Mouse (Mus musculus): ENCODE data around the gene Rpf2. TPM values are rescaled to one million over a fixed set of nuclear protein-coding genes. Genes with fewer than 3 reads are reported as not detected.

Rpf2 gene
- 78.2 and 92.5 TPM in 2 replicates for total RNA-seq (2012; rRNA removed)
- total RNA-seq (2014; rRNA removed), result 174 and 197 TPM in 2 replicates
- 101 and 147 TPM in 2 replicates for polyA plus RNA-seq (2012; ENCODE audit: insufficient read length, low read depth)

DNA sequence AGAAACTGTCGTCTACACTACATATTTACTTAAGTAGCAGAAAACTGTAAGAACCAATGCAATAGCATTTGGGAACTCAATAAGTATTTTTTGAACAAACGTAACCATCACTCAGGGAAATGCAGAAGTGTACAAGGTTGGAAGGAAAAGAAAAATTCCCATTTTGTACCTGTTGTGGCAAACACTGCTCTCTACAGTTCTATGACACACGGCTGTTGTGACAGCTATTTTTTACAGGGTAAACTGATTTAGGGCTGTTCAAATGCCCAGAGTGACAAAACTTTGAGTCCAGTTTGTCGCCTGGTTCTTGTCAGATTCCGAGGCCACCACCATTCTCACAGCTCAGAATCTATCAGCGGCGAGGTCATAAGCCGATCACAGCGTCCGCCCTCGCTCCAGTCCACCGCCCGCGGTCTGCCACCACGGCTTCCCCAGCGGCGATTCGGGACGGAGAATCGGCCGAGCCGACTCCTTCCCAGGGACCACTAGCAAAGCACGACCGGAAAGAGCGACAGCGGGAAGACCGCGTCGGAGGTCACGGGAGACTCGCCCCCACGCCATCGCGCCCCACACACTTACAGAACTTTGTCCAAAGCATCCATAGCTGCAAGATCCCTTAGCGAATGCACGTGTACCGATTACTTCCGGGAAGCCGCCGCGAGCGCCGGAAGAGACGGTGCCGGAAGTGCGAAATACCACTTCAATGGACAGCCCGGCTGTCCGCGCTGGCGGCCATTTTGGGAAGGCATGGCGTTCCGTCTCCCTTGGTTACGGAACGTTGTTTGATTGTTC is at the start of gene Rpf2:
TSS of gene Rpf2 (minus strand) at position 663 of the 792 bp plus-strand sequence.
- peak within 1 kb of the TSS; percentile 81 to 99 (median 91) for H3K4me3 ChIP-seq (replicated peaks in 1 of 3; ENCODE audit: low read depth in 2 of 3, low read length in 2 of 3, poor library complexity in 1 of 3)
- peak within 1 kb of the TSS; percentile 58 for H3K9ac ChIP-seq (ENCODE audit: insufficient read depth, low read depth)
- peaks cover 51 to 67% of the 10 kb centered on the region in 2 experiments for H3K36me3 ChIP-seq (replicated peaks in 1 of 2; ENCODE audit: control insufficient read depth in 1 of 2, insufficient read depth in 1 of 2, low read length in 1 of 2)
- H3K27me3 ChIP-seq (replicated peaks), result no peaks in the 10 kb centered on the region
- in situ Hi-C loops (cut with MboI; ENCODE audit: low pct_ligation_motif_present, low pct_unique_long_range_greater_than_20kb, low sequenced_read_pairs), result no loop called here
- H3K79me2 ChIP-seq (replicated peaks; ENCODE audit: control insufficient read depth, extremely low read depth, insufficient read depth, poor library complexity, severe bottlenecking), result peaks cover 44% of the 10 kb centered on the region
- H3K9me3 ChIP-seq (replicated peaks; ENCODE audit: low read length), result no peaks in the 10 kb centered on the region
- DNase-seq (ENCODE audit: extremely low read depth), result peak; percentile 88
- dilution Hi-C loops (cut with MboI; ENCODE audit: extremely low pct_ligation_motif_present, extremely low pct_unique_long_range_greater_than_20kb, low sequenced_read_pairs), result no loop called here
- TF ChIP-seq NRF1 (IDR thresholded peaks at IDR 0.05; ENCODE audit: low read depth, low read length) (peak; percentile 73), ZC3H11A (IDR thresholded peaks at IDR 0.05; ENCODE audit: low read depth, low read length) (no peak), USF1 (IDR thresholded peaks at IDR 0.05; ENCODE audit: low read depth, low read length) (no peak), MAFK (IDR thresholded peaks at IDR 0.05; ENCODE audit: insufficient replicate concordance, low read length) (no peak), GABPA (IDR thresholded peaks at IDR 0.05; ENCODE audit: insufficient replicate concordance, low read depth, low read length) (no peak; the same call in 1 of the 2 replicates), BHLHE40 (IDR thresholded peaks at IDR 0.05; ENCODE audit: low read depth, low read length) (peak; percentile 88), MEF2A (IDR thresholded peaks at IDR 0.05; ENCODE audit: borderline replicate concordance, low read depth, low read length) (no peak), MXI1 (IDR thresholded peaks at IDR 0.05; ENCODE audit: low read depth, low read length) (peak; percentile 99), SMC3 (IDR thresholded peaks at IDR 0.05; ENCODE audit: low read depth, low read length) (no peak), POLR2AphosphoS2 (IDR thresholded peaks at IDR 0.05; ENCODE audit: low read depth, low read length) (peak; percentile 90), TBP (conservative IDR thresholded peaks at IDR 0.05; ENCODE audit: low read depth, low read length) (no peak), ZMIZ1 (IDR thresholded peaks at IDR 0.05; ENCODE audit: low read depth, low read length) (peak; percentile 35; the same call in 1 of the 2 replicates), UBTF (IDR thresholded peaks at IDR 0.05; ENCODE audit: low read depth, low read length) (no peak), RCOR1 (conservative IDR thresholded peaks at IDR 0.05; ENCODE audit: low read depth, low read length) (no peak), POLR2A (IDR thresholded peaks at IDR 0.05; ENCODE audit: low read depth, low read length) (peak; percentile 86), MAX (IDR thresholded peaks at IDR 0.05; ENCODE audit: low read length) (peak; percentile 95), RAD21 (IDR thresholded peaks at IDR 0.05; ENCODE audit: low read depth, low read length) (no peak), MYC (IDR thresholded peaks at IDR 0.05; ENCODE audit: low read depth, low read length) (peak; percentile 97), ETS1 (conservative IDR thresholded peaks at IDR 0.05; ENCODE audit: low read depth, low read length) (no peak; the same call in 1 of the 2 replicates), ELF1 (IDR thresholded peaks at IDR 0.05; ENCODE audit: low read depth, low read length) (peak; percentile 96), E2F4 (IDR thresholded peaks at IDR 0.05; ENCODE audit: insufficient replicate concordance, low read depth, low read length) (no peak), HCFC1 (IDR thresholded peaks at IDR 0.05; ENCODE audit: low read depth, low read length) (peak; percentile 84), CHD2 (IDR thresholded peaks at IDR 0.05; ENCODE audit: low read length) (no peak), NELFE (IDR thresholded peaks at IDR 0.05; ENCODE audit: low read depth, low read length) (peak; percentile 79), IRF4 (IDR thresholded peaks at IDR 0.05; ENCODE audit: low read depth, low read length) (peak; percentile 32; the same call in 1 of the 2 replicates), ZKSCAN1 (IDR thresholded peaks at IDR 0.05; ENCODE audit: borderline replicate concordance, low read depth, low read length) (no peak), CHD1 (IDR thresholded peaks at IDR 0.05; ENCODE audit: low read depth, low read length) (no peak), JUND (conservative IDR thresholded peaks at IDR 0.05; ENCODE audit: low read depth, low read length) (no peak), JUN (IDR thresholded peaks at IDR 0.05; ENCODE audit: insufficient read depth, low read depth, low read length) (no peak), CTCF (conservative IDR thresholded peaks at IDR 0.05 in 1 of 2, IDR thresholded peaks at IDR 0.05 in 1 of 2; ENCODE audit: low read depth in 2 of 2, low read length in 2 of 2) (no peak), KAT2A (IDR thresholded peaks at IDR 0.05; ENCODE audit: insufficient replicate concordance, low read length) (peak; percentile 71; the same call in 1 of the 2 replicates), TCF12 (IDR thresholded peaks at IDR 0.05; ENCODE audit: low read depth, low read length) (peak; percentile 82), USF2 (conservative IDR thresholded peaks at IDR 0.05; ENCODE audit: low read depth, low read length) (no peak), ZNF384 (IDR thresholded peaks at IDR 0.05; ENCODE audit: low read depth, low read length) (no peak), MAZ (IDR thresholded peaks at IDR 0.05; ENCODE audit: low read depth, low read length) (no peak), EP300 (IDR thresholded peaks at IDR 0.05; ENCODE audit: low read length) (no peak), SIN3A (IDR thresholded peaks at IDR 0.05; ENCODE audit: low read length) (peak; percentile 96), PAX5 (IDR thresholded peaks at IDR 0.05; ENCODE audit: low read length) (no peak)
- H3K27ac ChIP-seq (ENCODE audit: insufficient read depth, low read depth), result peak within 1 kb of the TSS; percentile 27; the same call in 1 of the 2 replicates
- H3K4me1 ChIP-seq (ENCODE audit: control insufficient read depth in 1 of 2, insufficient read depth in 2 of 2), result peaks cover 5 to 30% of the 10 kb centered on the region in 2 experiments
- peak within 1 kb of the TSS; percentile 79 for H3K4me2 ChIP-seq (ENCODE audit: insufficient read depth, low read depth, poor library complexity, severe bottlenecking)
